Mouse (Mus musculus) CH12F3 (cell line): ENCODE data around the gene Kdsr.

Experiments used
- in situ Hi-C: fragments of 300-500 bp; cut with MboI; formaldehyde crosslinking; loops from 2 replicates; pipeline ENCODE4 v1.14.3; 2020; ENCODE audit warnings: low sequenced_read_pairs

Kdsr gene

GRCm38 (mm10) chr1:106702471-106703175 lies 56.9 kb downstream of the Kdsr start:
- in situ Hi-C loops, result no loop called here

DNA sequence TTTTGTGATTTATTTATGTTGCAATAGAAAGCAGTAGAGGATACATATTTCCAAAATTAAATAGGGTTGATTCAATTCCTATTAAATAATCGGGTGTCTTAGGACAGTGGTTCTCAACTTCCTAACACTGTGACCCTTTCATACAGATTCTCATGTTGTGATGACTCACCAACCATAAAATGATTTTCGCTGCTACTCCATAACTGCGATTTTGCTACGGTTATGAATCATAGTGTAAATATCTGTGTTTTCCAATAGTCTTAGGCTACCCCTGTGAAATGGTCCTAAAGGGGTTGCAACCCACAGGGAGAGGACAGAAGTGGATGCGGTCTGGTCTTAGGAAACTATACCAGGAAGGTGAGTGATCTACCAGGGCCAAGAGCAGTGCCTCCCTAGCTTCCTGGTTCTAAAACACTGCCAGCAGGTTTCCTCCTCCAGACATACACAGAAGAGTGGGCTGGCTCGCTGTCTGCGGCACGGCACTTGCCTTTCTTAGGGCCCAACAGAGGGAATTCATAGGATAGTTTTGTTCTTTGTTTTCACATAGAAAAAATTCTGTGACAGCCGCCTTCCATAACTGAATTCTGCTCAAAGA lies 58.9 kb downstream of the Kdsr start:
- in situ Hi-C loops, result no loop called here

DNA sequence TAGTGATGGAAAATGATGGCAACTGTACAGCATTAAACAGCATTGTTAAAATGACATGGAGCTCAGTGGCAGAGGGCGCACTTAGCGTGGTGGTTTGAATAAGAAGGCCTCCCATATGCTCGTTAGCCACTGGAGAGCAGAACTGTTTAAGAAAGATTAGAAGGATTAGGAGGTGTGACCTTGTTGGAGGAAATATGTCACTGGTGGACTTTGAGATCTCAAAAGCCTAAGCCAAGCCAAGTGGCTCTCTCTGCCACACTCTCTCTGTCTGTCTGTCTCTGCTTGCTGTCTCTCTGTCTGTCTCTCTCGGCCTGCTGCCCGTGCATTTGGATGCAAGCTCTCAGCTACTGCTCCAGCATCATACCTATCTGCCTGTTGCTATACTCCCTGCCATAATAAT lies 63.1 kb downstream of the Kdsr start:
- in situ Hi-C loops, result no loop called here

- in situ Hi-C loops, result no loop called here
Measured at GRCm38 (mm10) chr1:106695649-106696048, 63.9 kb downstream of the Kdsr start.

DNA sequence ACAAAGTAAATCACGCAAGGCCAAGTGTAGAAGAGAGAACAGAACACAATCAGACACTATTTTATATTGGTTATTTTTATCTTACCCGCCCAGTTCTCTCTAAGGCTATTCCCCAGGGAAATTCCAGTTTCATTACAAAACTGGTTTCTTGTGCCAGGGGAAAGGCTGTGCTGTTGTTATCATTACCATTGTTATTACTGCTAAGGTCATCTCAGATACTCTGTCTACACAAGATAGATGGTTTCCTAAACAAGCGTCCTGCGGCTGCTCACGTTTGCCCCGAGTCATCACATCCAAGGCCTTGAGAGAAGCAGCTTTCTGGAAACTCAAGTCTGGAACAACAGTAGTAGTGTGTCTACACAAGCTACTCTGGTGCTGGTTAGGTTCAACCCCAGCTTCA lies 65.2 kb downstream of the Kdsr start:
- in situ Hi-C loops, result no loop called here

DNA sequence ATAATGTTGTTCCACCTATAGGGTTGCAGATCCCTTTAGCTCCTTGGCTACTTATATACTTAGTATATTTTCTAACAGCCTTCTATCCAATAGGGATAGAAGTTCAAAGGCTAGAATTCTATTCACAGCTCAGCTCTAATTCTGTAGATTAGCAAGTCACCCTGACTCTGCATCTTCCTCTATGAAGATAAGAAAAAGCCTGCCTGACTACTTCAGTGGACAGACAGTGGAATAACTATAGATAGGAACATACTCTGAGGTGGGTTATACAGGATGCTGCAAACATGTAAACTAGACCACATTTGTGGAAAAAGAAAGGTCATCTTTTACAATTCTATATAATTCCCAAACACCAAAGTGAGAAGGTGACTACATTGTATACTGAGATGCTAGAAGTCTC lies 66.9 kb downstream of the Kdsr start:
- in situ Hi-C loops, result no loop called here

GRCm38 (mm10) chr1:106690887-106691286 lies 68.6 kb downstream of the Kdsr start:
- in situ Hi-C loops, result no loop called here

DNA sequence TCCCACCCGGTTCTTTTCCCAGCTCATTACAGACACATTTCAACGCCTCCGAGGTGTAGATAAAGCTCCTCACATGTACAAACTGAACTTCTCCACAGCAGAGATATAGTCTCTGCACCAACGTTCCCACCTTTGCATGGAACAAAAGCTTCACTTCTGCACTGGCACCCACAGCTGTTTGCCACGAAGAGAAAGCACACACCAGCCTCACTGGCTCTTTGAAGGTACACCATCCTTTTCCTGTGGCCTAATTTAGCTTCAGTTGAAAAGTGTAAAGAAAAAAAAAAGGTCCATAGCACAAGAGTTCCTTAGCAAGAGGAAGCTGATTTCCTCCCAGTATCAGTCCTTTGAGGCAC lies 71.4 kb downstream of the Kdsr start:
- in situ Hi-C loops, result no loop called here

DNA sequence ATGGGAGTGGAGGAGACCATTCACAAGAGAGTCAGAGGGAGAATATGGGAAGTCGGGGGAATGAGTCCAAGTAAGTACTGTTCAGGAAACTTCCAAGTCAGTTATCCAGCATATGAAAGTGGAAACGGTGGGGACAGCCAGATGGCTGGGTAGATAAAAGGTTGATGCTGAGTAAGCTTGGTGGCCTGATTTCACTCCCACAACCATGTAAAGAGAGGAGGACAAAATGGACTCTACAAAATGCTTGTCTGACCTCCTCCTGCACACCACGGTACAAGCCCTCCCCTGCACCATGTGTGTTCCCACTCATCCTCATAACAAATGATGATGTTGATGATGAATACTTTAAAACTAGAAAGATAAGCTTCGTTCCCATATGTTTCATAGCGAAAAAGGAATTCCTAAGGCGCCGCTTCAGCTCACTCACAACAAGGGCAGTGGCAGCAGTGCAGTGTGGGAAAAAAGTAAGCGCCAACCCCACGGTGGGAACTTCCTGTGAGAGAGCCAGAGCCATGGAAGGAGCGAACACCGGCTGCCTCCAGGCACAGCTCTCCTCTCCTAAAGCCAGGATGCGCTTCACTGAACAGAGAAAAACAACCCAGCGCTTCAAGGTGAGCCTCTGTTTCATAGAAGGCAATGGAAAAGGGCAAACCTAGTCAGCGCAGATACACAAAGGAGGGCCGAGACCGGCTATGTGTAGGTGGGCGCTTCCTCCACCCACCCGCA lies 71.9 kb downstream of the Kdsr start:
- in situ Hi-C loops, result no loop called here

DNA sequence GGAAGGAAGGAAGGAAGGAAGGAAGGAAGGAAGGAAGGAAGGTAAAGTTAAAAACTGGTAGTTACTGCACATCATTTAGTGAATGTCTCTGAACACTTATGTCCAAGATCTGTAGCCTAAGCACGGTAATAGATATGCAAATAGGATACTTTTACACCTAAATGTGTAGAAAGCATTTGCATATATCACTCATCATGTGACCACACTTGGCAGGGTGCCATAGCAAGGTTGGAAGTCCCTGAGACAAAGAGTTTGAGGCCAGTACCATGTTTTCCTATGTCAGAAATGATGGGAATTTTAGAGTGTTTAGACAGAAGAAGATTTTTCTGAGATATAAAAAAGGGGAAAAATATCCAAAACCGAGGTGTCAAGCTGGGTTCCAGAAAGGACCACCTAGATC lies 73.8 kb downstream of the Kdsr start:
- in situ Hi-C loops, result no loop called here

- in situ Hi-C loops, result no loop called here
Measured at GRCm38 (mm10) chr1:106684546-106684945, 75.0 kb downstream of the Kdsr start.

DNA sequence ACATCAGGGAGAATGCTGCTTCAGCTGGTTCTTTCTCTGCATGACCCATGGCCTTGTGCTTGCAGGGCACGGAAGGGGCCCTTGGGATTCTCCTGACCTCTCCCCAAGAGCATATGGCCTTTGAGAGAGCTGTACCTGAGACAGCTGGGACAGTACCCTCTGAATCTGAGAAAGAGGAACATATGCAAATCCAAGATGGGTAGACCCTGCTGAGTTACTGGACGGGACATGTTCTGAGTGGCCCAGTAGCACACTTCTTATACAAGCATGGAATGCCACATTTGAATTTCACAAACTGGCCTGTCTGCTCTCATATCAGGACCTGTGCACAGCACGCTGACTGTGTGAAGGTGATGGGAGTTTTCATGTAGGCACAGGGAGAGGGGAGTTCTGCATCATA lies 76.7 kb downstream of the Kdsr start:
- in situ Hi-C loops, result no loop called here

DNA sequence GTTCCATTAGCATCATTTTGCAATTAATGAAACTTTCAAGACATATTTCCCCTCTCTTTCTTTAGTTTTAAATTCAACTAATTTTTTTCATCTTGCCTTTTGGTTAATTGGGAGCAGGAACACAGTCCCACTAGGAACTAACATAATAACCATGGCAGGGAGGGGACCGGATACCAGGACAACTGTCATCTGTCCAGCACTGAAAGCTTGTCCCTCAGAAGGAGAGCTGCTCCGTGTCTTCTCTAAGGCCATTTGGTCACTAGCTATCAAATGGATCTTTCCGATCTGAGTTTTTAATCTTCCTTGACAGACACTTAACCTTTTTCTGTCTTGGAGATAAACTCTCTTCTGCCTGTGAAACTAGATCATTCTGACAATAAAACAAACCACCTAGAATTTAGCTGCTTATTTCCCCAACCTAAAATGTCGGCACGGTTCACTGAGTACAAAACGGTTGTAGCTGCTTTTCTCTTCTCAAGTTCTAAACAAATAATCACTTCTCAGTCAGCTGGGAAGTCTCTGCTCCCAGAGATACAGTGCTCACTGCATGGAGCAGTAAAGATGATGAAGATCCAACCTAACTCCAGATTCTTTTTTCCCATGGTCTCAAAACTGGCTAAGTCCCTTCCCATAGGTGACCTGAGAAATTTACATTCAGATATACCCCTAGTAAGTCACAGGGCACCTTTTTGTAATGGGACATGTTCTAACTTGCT lies 79.6 kb downstream of the Kdsr start:
- in situ Hi-C loops, result no loop called here

- in situ Hi-C loops, result no loop called here
Measured at GRCm38 (mm10) chr1:106678060-106678478, 81.5 kb downstream of the Kdsr start.
